Mouse (Mus musculus) frontal cortex, postnatal 25 days (tissue): Measurements from ENCODE around the gene Itga3.
"Not testable (repeated sequence)": the region's sequence is repeated elsewhere in the genome, so short reads cannot be mapped to it uniquely, and the experiment has no call there.

Experiments
- DNase-seq, 2 experiments: peaks; one replicate each; pipeline ENCODE4 v3.0.0; 2022; ENCODE audit warnings: low spot score in 2 of 2

Itga3 gene

GRCm38 (mm10) chr11:95032945-95033344, 43.7 kb downstream of the Itga3 start:
- DNase-seq = peak in 1 of 2 experiments; percentile 3

GRCm38 (mm10) chr11:95027850-95028470, 48.6 kb downstream of the Itga3 start:
- DNase-seq = no peak

- DNase-seq = no peak
Measured at GRCm38 (mm10) chr11:95026849-95027248, 49.8 kb downstream of the Itga3 start.

- DNase-seq = no peak
Measured at GRCm38 (mm10) chr11:95026090-95026542, 50.5 kb downstream of the Itga3 start.

- DNase-seq = no peak
Measured at GRCm38 (mm10) chr11:95025227-95026012, 51.2 kb downstream of the Itga3 start.

GRCm38 (mm10) chr11:95024439-95025184, 52.0 kb downstream of the Itga3 start:
- DNase-seq = no peak

- DNase-seq = no peak
Measured at GRCm38 (mm10) chr11:95023481-95023880, 53.1 kb downstream of the Itga3 start.

GRCm38 (mm10) chr11:95022237-95022992, 54.2 kb downstream of the Itga3 start:
- no peak for DNase-seq

- DNase-seq = no peak
Measured at GRCm38 (mm10) chr11:95015484-95015883, 61.1 kb downstream of the Itga3 start.

GRCm38 (mm10) chr11:95012487-95012886, 64.1 kb downstream of the Itga3 start:
- no peak for DNase-seq

- DNase-seq = no peak
Measured at GRCm38 (mm10) chr11:95012075-95012474, 64.5 kb downstream of the Itga3 start.

- no peak for DNase-seq
Measured at GRCm38 (mm10) chr11:95011416-95011815, 65.2 kb downstream of the Itga3 start.

GRCm38 (mm10) chr11:95010841-95011403, 65.7 kb downstream of the Itga3 start:
- DNase-seq = not testable (repeated sequence)

GRCm38 (mm10) chr11:95010141-95010739, 66.4 kb downstream of the Itga3 start:
- no peak for DNase-seq

GRCm38 (mm10) chr11:95009629-95010014, 67.0 kb downstream of the Itga3 start, which contains the start of gene Samd14:
Samd14 (plus strand) TSS chr11:95009879.
- peak in 1 of 2 experiments; percentile 39 for DNase-seq

- DNase-seq = no peak
Measured at GRCm38 (mm10) chr11:95008661-95009628, 67.7 kb downstream of the Itga3 start.

GRCm38 (mm10) chr11:95007418-95007817, 69.2 kb downstream of the Itga3 start:
- no peak for DNase-seq

- peak; percentile 40 to 59 for DNase-seq
Measured at GRCm38 (mm10) chr11:95006525-95007219, 69.9 kb downstream of the Itga3 start.

- no peak for DNase-seq
Measured at GRCm38 (mm10) chr11:95006038-95006437, 70.6 kb downstream of the Itga3 start.
